Mouse (Mus musculus) neural tube, embryonic 12.5 days (tissue): ENCODE results near the gene Olfr706. TPM values are rescaled to one million over a fixed set of nuclear protein-coding genes. Genes with fewer than 3 reads are reported as not detected.
"Not testable (repeated sequence)": the region's sequence is repeated elsewhere in the genome, so short reads cannot be mapped to it uniquely, and the experiment has no call there.

Source experiments
- ATAC-seq: fragments of 200-750 bp; cut with Nextera tagmentation; 2 replicates; pipeline ENCODE4 v1.8.0; 2017; ENCODE audit warnings: low read depth, mild to moderate bottlenecking, moderate TSS enrichment, moderate library complexity; ENCODE audit not compliant: low FRiP score
- H3K27ac ChIP-seq: fragments of 300-500 bp; sonication (generic); 2 replicates; pipeline ENCODE4 v1.5.1; 2016
- H3K27me3 ChIP-seq: fragments of 300-500 bp; sonication (generic); replicated peaks from 2 replicates; pipeline ENCODE4 v1.6.1; 2016; ENCODE audit warnings: mild to moderate bottlenecking
- H3K36me3 ChIP-seq: fragments of 300-500 bp; sonication (generic); 2 replicates; pipeline ENCODE4 v1.6.1; 2016; ENCODE audit warnings: mild to moderate bottlenecking
- H3K4me1 ChIP-seq: fragments of 300-500 bp; sonication (generic); 2 replicates; pipeline ENCODE4 v1.6.1; 2016
- H3K4me2 ChIP-seq: fragments of 300-500 bp; sonication (generic); replicated peaks from 2 replicates; pipeline ENCODE4 v1.6.1; 2016; ENCODE audit warnings: mild to moderate bottlenecking
- H3K4me3 ChIP-seq: fragments of 300-500 bp; sonication (generic); 2 replicates; pipeline ENCODE4 v1.5.1; 2016
- H3K9ac ChIP-seq: fragments of 300-500 bp; sonication (generic); 2 replicates; pipeline ENCODE4 v1.6.1; 2016; ENCODE audit warnings: mild to moderate bottlenecking
- H3K9me3 ChIP-seq: fragments of 300-500 bp; sonication (generic); 2 replicates; pipeline ENCODE4 v1.6.1; 2016; ENCODE audit warnings: mild to moderate bottlenecking
- WGBS: fragments of 180-500 bp; shearing (Covaris S2); methylation state at CpG from one replicate; pipeline ENCODE4 v1.1.7; 2016; 5-methylcytosine and 5-hydroxymethylcytosine counted together
- polyA plus RNA-seq: library from polyadenylated mRNA; unstranded; fragments of >200 nt; fragmentation: Nextera tagmentation; extraction: Ambion mirVana; gene quantifications from 2 replicates; pipeline ENCODE4 v1.2.1, GENCODE M21; 2016

The Olfr706 gene
- not detected in 2 replicates for polyA plus RNA-seq

GRCm38 (mm10) chr7:106888062-106888461, at the start of gene Olfr706:
Gene Olfr706, minus strand, starts transcription at chr7:106888162.
- Histone ChIP-seq H3K9me3 (no peaks in the 10 kb centered on the region), H3K36me3 (no peaks in the 10 kb centered on the region), H3K4me1 (no peaks in the 10 kb centered on the region), H3K9ac (no peak within 1 kb of the TSS), H3K4me2 (no peak within 1 kb of the TSS), H3K27me3 (no peaks in the 10 kb centered on the region), H3K4me3 (no peak within 1 kb of the TSS), H3K27ac (no peak within 1 kb of the TSS)
- 86% methylated on average over 2 of the region's 2 CpGs for WGBS
- ATAC-seq: no peak

GRCm38 (mm10) chr7:106932119-106932518, 44.2 kb upstream of the Olfr706 start, which contains the start of gene Olfr709-ps1:
Gene Olfr709-ps1, minus strand, starts transcription at chr7:106932219.
- Histone ChIP-seq H3K27ac (no peak within 1 kb of the TSS), H3K9me3 (no peaks in the 10 kb centered on the region), H3K4me2 (no peak within 1 kb of the TSS), H3K27me3 (no peaks in the 10 kb centered on the region), H3K9ac (no peak within 1 kb of the TSS), H3K4me1 (no peaks in the 10 kb centered on the region), H3K4me3 (no peak within 1 kb of the TSS), H3K36me3 (no peaks in the 10 kb centered on the region)
- ATAC-seq: no peak

- H3K36me3 ChIP-seq, H3K27ac ChIP-seq, H3K27me3 ChIP-seq, H3K9me3 ChIP-seq, H3K4me1 ChIP-seq, H3K9ac ChIP-seq, H3K4me3 ChIP-seq, ATAC-seq, H3K4me2 ChIP-seq: not testable (repeated sequence)
- WGBS: 85% methylated on average over 7 of the region's 7 CpGs
Measured at GRCm38 (mm10) chr7:106920961-106921360, 33.0 kb upstream of the Olfr706 start.

- Histone ChIP-seq H3K4me2 (no peak within 1 kb of the TSS), H3K4me3 (no peak within 1 kb of the TSS), H3K4me1 (no peaks in the 10 kb centered on the region), H3K27me3 (no peaks in the 10 kb centered on the region), H3K36me3 (no peaks in the 10 kb centered on the region), H3K9me3 (no peaks in the 10 kb centered on the region), H3K9ac (no peak within 1 kb of the TSS), H3K27ac (no peak within 1 kb of the TSS)
- WGBS: 78% methylated on average over 2 of the region's 2 CpGs
- ATAC-seq: no peak
Measured at GRCm38 (mm10) chr7:106907676-106908075, 19.7 kb upstream of the Olfr706 start, which contains the start of gene Olfr1532-ps1. Gene Olfr1532-ps1, plus strand, starts transcription at chr7:106908001.

- not testable (repeated sequence) for H3K4me1 ChIP-seq, H3K4me3 ChIP-seq, H3K9ac ChIP-seq, ATAC-seq, H3K4me2 ChIP-seq, H3K27ac ChIP-seq, H3K36me3 ChIP-seq, H3K27me3 ChIP-seq, H3K9me3 ChIP-seq
- 90% methylated on average over 3 of the region's 3 CpGs for WGBS
Measured at GRCm38 (mm10) chr7:106901141-106901540, 13.2 kb upstream of the Olfr706 start, which contains the start of gene Olfr707. Gene Olfr707, minus strand, starts transcription at chr7:106901241.

GRCm38 (mm10) chr7:106876791-106877190, 11.2 kb downstream of the Olfr706 start, which contains the start of gene Olfr705:
Gene Olfr705, minus strand, starts transcription at chr7:106876891.
- WGBS: 84% methylated on average over 3 of the region's 3 CpGs
- Histone ChIP-seq H3K4me2 (no peak within 1 kb of the TSS), H3K27ac (no peak within 1 kb of the TSS), H3K4me1 (no peaks in the 10 kb centered on the region), H3K36me3 (no peaks in the 10 kb centered on the region), H3K9me3 (no peaks in the 10 kb centered on the region), H3K4me3 (no peak within 1 kb of the TSS), H3K27me3 (no peaks in the 10 kb centered on the region), H3K9ac (no peak within 1 kb of the TSS)
- ATAC-seq: no peak

- Histone ChIP-seq H3K9me3 (no peaks in the 10 kb centered on the region), H3K4me1 (no peaks in the 10 kb centered on the region), H3K27ac (no peak within 1 kb of the TSS), H3K36me3 (no peaks in the 10 kb centered on the region), H3K9ac (no peak within 1 kb of the TSS), H3K4me2 (no peak within 1 kb of the TSS), H3K4me3 (no peak within 1 kb of the TSS), H3K27me3 (no peaks in the 10 kb centered on the region)
- ATAC-seq: no peak
Measured at GRCm38 (mm10) chr7:106862885-106863284, 25.1 kb downstream of the Olfr706 start, which contains the start of gene Olfr704. Gene Olfr704, plus strand, starts transcription at chr7:106863185.

GRCm38 (mm10) chr7:106843060-106843459, 44.9 kb downstream of the Olfr706 start, which contains the start of gene Olfr703:
Gene Olfr703, plus strand, starts transcription at chr7:106843360.
- Histone ChIP-seq H3K4me3 (no peak within 1 kb of the TSS), H3K27ac (no peak within 1 kb of the TSS), H3K4me2 (no peak within 1 kb of the TSS), H3K9me3 (no peaks in the 10 kb centered on the region), H3K9ac (no peak within 1 kb of the TSS), H3K27me3 (no peaks in the 10 kb centered on the region), H3K36me3 (no peaks in the 10 kb centered on the region), H3K4me1 (no peaks in the 10 kb centered on the region)
- WGBS: 78% methylated on average over 2 of the region's 2 CpGs
- no peak for ATAC-seq

- H3K27ac ChIP-seq: no peak within 1 kb of the TSS
Measured at GRCm38 (mm10) chr7:106833793-106834192, 54.2 kb downstream of the Olfr706 start, which contains the start of gene Olfr702. Gene Olfr702, minus strand, starts transcription at chr7:106833893.

More at GRCm38 (mm10) chr7:106833793-106834192, 54.2 kb downstream of the Olfr706 start, which contains the start of gene Olfr702:
- Histone ChIP-seq H3K4me2 (no peak within 1 kb of the TSS), H3K4me3 (no peak within 1 kb of the TSS), H3K9me3 (no peaks in the 10 kb centered on the region), H3K4me1 (no peaks in the 10 kb centered on the region), H3K36me3 (no peaks in the 10 kb centered on the region), H3K27me3 (no peaks in the 10 kb centered on the region), H3K9ac (no peak within 1 kb of the TSS)
- no peak for ATAC-seq

Other genes starting within 250 kb of the Olfr706 start
- gene Olfr693, start 207.6 kb downstream of the Olfr706 start, polyA plus RNA-seq: not detected in 2 replicates
- not detected in 2 replicates for gene Olfr694, start 196.3 kb downstream of the Olfr706 start, polyA plus RNA-seq
- gene Olfr695, start 171.8 kb downstream of the Olfr706 start, polyA plus RNA-seq: not detected in 2 replicates
- gene Olfr697, start 145.7 kb downstream of the Olfr706 start, polyA plus RNA-seq: not detected in 2 replicates
- gene Olfr698, start 132.8 kb downstream of the Olfr706 start, polyA plus RNA-seq: not detected in 2 replicates
- gene Olfr699, start 95.0 kb downstream of the Olfr706 start, polyA plus RNA-seq: not detected in 2 replicates
- gene Olfr700, start 79.3 kb downstream of the Olfr706 start, polyA plus RNA-seq: not detected in 2 replicates
- gene Olfr701, start 74.0 kb downstream of the Olfr706 start, polyA plus RNA-seq: not detected in 2 replicates
- gene Olfr702, start 54.3 kb downstream of the Olfr706 start, polyA plus RNA-seq: not detected in 2 replicates
- gene Olfr703, start 44.8 kb downstream of the Olfr706 start, polyA plus RNA-seq: not detected in 2 replicates
- not detected in 2 replicates for gene Olfr704, start 25.0 kb downstream of the Olfr706 start, polyA plus RNA-seq
- gene Olfr705, start 11.3 kb downstream of the Olfr706 start, polyA plus RNA-seq: not detected in 2 replicates
- not detected in 2 replicates for gene Olfr707, start 13.1 kb upstream of the Olfr706 start, polyA plus RNA-seq
- not detected in 2 replicates for gene Olfr1532-ps1, start 19.8 kb upstream of the Olfr706 start, polyA plus RNA-seq
- gene Olfr709-ps1, start 44.1 kb upstream of the Olfr706 start, polyA plus RNA-seq: not detected in 2 replicates
- gene Olfr710, start 60.1 kb upstream of the Olfr706 start, polyA plus RNA-seq: not detected in 2 replicates
- gene Olfr6, start 75.8 kb upstream of the Olfr706 start, polyA plus RNA-seq: not detected in 2 replicates
- not detected in 2 replicates for gene Olfr711, start 87.3 kb upstream of the Olfr706 start, polyA plus RNA-seq
- gene Olfr2, start 117.9 kb upstream of the Olfr706 start, polyA plus RNA-seq: not detected in 2 replicates
- gene Olfr713, start 143.0 kb upstream of the Olfr706 start, polyA plus RNA-seq: not detected in 2 replicates
- gene Olfr714, start 182.8 kb upstream of the Olfr706 start, polyA plus RNA-seq: not detected in 2 replicates
- not detected in 2 replicates for gene Olfr17, start 205.1 kb upstream of the Olfr706 start, polyA plus RNA-seq
- not detected in 2 replicates for gene Olfr715b, start 222.2 kb upstream of the Olfr706 start, polyA plus RNA-seq
- gene Olfr715, start 242.9 kb upstream of the Olfr706 start, polyA plus RNA-seq: not detected in 2 replicates